Mouse (Mus musculus): Measurements from ENCODE around the gene Atxn7l1. TPM values are rescaled to one million over a fixed set of nuclear protein-coding genes. Genes with fewer than 3 reads are reported as not detected.
A peak's percentile ranks its signal among the peaks of the same experiment; 100 is the strongest.

The Atxn7l1 gene
- total RNA-seq, 1 experiment from 2014 or later: 29.1 TPM

DNA sequence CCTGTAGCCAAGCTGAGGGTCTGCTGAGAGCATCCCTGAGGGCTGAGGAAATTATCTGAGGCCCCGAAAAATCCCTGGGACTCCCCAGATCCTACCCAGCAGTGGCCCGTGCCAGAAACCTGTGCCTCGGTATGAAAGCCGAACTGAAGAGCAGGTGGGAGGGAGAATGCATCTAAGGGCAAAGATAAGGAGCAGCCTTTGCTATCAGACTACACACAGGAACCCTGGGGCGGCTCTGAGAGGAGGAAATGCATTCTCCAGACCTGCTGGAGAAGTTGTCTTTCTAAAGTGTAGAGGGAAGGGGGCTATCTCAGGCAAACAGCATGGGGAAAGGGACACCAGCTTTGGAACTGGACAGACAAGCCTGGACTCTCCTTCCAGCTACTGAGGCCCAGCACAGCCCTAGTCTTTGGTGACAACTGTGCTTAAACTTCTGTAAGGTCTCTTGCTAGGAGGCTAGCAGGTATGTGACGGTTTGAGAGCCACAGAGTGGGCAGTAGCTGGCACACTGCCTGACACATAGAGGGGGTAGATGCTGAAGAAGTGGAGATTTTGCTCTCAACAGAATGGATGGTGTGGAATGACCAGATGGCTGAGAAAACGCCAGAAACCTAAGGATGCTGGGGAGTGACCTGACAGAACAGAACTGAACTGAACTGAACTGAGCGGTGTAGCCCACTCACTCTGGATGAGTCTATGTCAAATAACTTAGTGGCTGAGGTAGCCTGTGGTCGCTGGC, 170.5 kb downstream of the Atxn7l1 start:
- ATAC-seq (replicated peaks in 1 of 2; ENCODE audit: insufficient read depth in 1 of 2, low FRiP score in 2 of 2, low TSS enrichment in 1 of 2, low read depth in 1 of 2, poor library complexity in 2 of 2, severe bottlenecking in 2 of 2): no peak

- no peak for ATAC-seq (replicated peaks in 1 of 2; ENCODE audit: insufficient read depth in 1 of 2, low FRiP score in 2 of 2, low TSS enrichment in 1 of 2, low read depth in 1 of 2, poor library complexity in 2 of 2, severe bottlenecking in 2 of 2)
Observed at GRCm38 (mm10) chr12:33322547-33322946, 175.1 kb downstream of the Atxn7l1 start.

DNA sequence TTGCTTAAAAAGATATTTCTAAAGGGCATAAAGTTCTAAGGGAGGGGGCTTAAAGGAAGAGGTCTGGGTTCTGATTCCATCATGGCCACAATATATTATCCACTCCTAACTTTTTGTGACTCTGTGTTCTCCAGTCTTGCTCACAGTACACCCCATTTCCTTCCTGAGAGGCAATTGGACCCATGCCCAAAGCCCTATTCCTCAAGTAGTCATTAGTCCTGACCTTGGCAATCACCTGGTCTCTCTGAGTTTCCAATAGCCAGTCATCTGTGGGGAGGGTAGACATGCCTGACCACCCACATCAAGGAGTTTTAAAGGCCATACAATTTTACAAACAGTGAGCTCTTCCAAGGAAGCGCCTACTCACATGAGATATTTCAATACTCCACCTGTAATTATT, 176.3 kb downstream of the Atxn7l1 start:
- ATAC-seq (replicated peaks in 1 of 2; ENCODE audit: insufficient read depth in 1 of 2, low FRiP score in 2 of 2, low TSS enrichment in 1 of 2, low read depth in 1 of 2, poor library complexity in 2 of 2, severe bottlenecking in 2 of 2): no peak

- ATAC-seq (replicated peaks in 1 of 2; ENCODE audit: insufficient read depth in 1 of 2, low FRiP score in 2 of 2, low TSS enrichment in 1 of 2, low read depth in 1 of 2, poor library complexity in 2 of 2, severe bottlenecking in 2 of 2): no peak
Observed at GRCm38 (mm10) chr12:33325424-33325823, 177.9 kb downstream of the Atxn7l1 start.

DNA sequence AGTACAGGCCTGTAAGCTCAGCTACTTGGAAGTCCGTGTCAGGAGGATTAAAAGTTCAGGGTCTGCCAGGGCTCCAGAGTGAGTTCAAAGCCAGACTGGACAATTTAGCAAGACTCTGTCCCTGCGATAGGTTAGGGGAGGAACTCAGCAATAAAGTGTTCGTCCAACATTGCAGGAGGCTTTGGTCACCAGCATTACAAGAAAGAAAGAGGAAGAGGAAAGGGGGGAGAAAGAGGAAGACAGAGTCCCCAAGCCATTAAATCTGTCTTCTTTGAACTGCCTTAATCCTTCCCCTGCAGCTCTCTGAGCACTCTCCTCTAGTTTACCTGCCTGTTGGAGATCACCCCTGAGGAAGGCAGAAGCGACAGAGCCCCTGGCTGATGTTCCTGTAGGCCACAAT, 184.6 kb downstream of the Atxn7l1 start:
- peak; percentile 38 to 51; a peak in 3 of 4 replicates for ATAC-seq (replicated peaks in 1 of 2; ENCODE audit: insufficient read depth in 1 of 2, low FRiP score in 2 of 2, low TSS enrichment in 1 of 2, low read depth in 1 of 2, poor library complexity in 2 of 2, severe bottlenecking in 2 of 2)

DNA sequence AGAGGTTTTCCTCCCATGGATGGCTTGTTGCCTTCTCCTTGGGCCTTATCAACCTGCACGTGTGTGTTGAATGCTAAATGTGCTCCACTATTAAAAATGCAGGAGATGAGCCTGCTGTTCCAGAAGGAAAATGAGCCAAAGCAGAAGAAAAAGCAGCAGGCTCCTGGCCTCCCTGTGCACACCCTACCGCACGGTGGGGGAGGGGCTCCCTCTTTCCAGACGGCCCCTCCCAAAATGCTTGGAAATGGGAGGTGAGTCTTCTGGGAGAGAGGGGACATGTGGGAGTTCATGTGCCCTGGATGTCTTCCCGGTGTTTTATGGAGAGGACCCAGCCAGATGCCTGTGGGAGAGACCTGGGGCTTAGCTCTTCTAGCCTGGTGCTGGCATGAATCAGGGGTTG, 185.3 kb downstream of the Atxn7l1 start:
- no peak for ATAC-seq (replicated peaks in 1 of 2; ENCODE audit: insufficient read depth in 1 of 2, low FRiP score in 2 of 2, low TSS enrichment in 1 of 2, low read depth in 1 of 2, poor library complexity in 2 of 2, severe bottlenecking in 2 of 2)

DNA sequence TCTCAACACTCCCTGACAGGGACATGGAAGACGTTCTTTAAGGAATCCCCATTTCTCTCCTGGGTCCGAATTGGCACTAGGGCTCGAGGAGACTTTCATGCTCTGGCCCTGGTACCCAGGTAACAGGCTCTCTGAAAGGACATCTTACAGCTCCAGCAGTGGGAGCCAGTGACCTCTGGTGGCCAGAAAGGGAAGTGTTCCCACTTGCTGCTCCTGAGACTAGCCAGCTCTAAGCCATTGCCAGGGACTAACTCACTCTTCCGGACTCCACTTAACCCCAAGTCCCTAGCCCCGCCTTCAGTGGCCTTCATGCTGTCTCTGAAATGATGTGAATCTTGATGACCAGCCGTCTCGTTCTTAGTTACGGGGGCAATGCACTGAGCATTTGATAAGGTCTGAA, 186.4 kb downstream of the Atxn7l1 start:
- peak in 1 of 2 experiments; percentile 71; a peak in 3 of 4 replicates for ATAC-seq (replicated peaks in 1 of 2; ENCODE audit: insufficient read depth in 1 of 2, low FRiP score in 2 of 2, low TSS enrichment in 1 of 2, low read depth in 1 of 2, poor library complexity in 2 of 2, severe bottlenecking in 2 of 2)

GRCm38 (mm10) chr12:33334511-33334910, 187.0 kb downstream of the Atxn7l1 start:
- no peak for ATAC-seq (replicated peaks in 1 of 2; ENCODE audit: insufficient read depth in 1 of 2, low FRiP score in 2 of 2, low TSS enrichment in 1 of 2, low read depth in 1 of 2, poor library complexity in 2 of 2, severe bottlenecking in 2 of 2)

GRCm38 (mm10) chr12:33334951-33335350, 187.5 kb downstream of the Atxn7l1 start:
- ATAC-seq (replicated peaks in 1 of 2; ENCODE audit: insufficient read depth in 1 of 2, low FRiP score in 2 of 2, low TSS enrichment in 1 of 2, low read depth in 1 of 2, poor library complexity in 2 of 2, severe bottlenecking in 2 of 2): no peak

GRCm38 (mm10) chr12:33335410-33335809, 187.9 kb downstream of the Atxn7l1 start:
- no peak for ATAC-seq (replicated peaks in 1 of 2; ENCODE audit: insufficient read depth in 1 of 2, low FRiP score in 2 of 2, low TSS enrichment in 1 of 2, low read depth in 1 of 2, poor library complexity in 2 of 2, severe bottlenecking in 2 of 2)

- ATAC-seq (replicated peaks in 1 of 2; ENCODE audit: insufficient read depth in 1 of 2, low FRiP score in 2 of 2, low TSS enrichment in 1 of 2, low read depth in 1 of 2, poor library complexity in 2 of 2, severe bottlenecking in 2 of 2): no peak
Observed at GRCm38 (mm10) chr12:33336561-33337125, 189.2 kb downstream of the Atxn7l1 start.

DNA sequence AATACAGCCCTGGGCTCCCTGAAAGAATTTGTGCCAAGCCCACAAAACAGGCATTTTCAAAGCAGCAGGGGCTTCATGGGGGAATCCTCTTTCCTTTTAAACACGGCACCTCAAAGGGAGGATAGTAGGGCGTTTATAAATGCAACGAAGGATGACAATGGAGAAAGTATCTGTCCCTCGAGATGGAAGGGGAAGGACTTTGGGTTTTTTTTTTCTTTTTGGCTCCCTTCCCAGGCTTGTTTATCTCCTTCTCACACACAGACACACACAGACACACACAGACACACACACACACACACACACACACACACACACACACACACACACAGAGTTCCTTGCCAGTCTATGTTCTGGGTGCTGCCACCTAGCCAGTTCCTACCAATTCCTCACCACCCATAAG, 189.8 kb downstream of the Atxn7l1 start:
- ATAC-seq (replicated peaks in 1 of 2; ENCODE audit: insufficient read depth in 1 of 2, low FRiP score in 2 of 2, low TSS enrichment in 1 of 2, low read depth in 1 of 2, poor library complexity in 2 of 2, severe bottlenecking in 2 of 2): no peak

- ATAC-seq (replicated peaks in 1 of 2; ENCODE audit: insufficient read depth in 1 of 2, low FRiP score in 2 of 2, low TSS enrichment in 1 of 2, low read depth in 1 of 2, poor library complexity in 2 of 2, severe bottlenecking in 2 of 2): no peak
Observed at GRCm38 (mm10) chr12:33338170-33338569, 190.7 kb downstream of the Atxn7l1 start.

DNA sequence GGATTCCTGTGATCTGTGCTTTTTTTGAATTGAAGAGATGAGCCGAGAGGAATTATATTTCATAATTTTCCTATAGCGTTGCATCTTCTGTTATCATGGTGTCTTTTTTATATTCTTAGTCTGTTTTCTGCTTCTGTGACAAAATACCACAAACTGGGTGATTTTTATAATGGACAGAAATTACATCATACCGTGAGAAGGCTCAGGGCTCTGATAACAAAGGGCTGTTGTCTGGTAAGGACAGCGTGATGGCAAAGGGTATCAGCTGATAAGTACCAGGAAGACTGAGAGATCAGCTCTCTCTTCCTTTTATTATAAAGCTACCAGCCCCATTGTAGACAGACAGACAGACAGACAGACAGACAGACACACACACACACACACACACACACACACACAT, 192.3 kb downstream of the Atxn7l1 start:
- no peak for ATAC-seq (replicated peaks in 1 of 2; ENCODE audit: insufficient read depth in 1 of 2, low FRiP score in 2 of 2, low TSS enrichment in 1 of 2, low read depth in 1 of 2, poor library complexity in 2 of 2, severe bottlenecking in 2 of 2)

DNA sequence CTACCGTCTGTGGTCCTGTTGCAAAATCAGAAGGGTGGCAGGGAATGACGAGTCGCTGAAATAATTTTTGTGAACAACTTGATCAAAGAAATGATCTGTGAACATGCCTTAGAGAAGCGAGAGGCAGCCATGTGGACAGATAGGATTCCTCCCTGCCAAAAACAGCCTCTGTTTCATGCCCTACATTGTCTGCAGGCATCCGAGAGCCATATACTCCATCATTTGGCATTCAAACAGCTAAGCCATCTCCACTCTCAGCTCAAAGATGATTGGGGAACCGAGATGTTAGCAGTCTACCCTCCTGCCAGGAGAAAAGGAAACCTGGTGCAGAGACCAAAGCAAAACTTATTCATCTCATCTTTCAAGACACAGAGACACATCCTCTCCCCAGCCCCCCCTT, 193.2 kb downstream of the Atxn7l1 start:
- no peak for ATAC-seq (replicated peaks in 1 of 2; ENCODE audit: insufficient read depth in 1 of 2, low FRiP score in 2 of 2, low TSS enrichment in 1 of 2, low read depth in 1 of 2, poor library complexity in 2 of 2, severe bottlenecking in 2 of 2)

DNA sequence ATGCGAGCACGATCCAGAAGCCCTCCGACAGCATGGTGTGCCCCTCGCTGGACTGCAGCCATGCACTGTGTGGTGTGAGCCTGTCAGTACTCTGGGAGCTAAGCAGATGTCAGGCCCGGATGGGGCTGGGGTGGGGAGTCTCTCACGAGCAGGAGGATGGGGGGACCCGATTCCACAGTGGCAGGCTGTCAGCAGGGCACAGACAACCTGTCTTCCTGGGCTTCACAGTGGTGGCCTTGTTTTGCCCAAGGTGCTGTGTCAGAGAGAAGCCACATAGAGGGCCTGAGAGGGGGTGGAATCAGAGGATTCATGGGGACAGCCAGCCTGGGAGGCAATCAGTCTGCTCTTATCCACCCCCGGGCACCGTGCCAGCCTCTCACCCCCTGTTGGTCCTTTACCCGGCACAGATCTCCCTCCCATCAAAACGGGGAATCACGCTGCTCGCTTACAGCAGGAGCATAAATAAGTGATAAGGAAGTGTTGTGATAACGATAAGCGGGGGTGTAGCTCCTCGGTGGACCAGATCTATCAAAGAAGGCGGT, 193.9 kb downstream of the Atxn7l1 start:
- ATAC-seq (replicated peaks in 1 of 2; ENCODE audit: insufficient read depth in 1 of 2, low FRiP score in 2 of 2, low TSS enrichment in 1 of 2, low read depth in 1 of 2, poor library complexity in 2 of 2, severe bottlenecking in 2 of 2): no peak

DNA sequence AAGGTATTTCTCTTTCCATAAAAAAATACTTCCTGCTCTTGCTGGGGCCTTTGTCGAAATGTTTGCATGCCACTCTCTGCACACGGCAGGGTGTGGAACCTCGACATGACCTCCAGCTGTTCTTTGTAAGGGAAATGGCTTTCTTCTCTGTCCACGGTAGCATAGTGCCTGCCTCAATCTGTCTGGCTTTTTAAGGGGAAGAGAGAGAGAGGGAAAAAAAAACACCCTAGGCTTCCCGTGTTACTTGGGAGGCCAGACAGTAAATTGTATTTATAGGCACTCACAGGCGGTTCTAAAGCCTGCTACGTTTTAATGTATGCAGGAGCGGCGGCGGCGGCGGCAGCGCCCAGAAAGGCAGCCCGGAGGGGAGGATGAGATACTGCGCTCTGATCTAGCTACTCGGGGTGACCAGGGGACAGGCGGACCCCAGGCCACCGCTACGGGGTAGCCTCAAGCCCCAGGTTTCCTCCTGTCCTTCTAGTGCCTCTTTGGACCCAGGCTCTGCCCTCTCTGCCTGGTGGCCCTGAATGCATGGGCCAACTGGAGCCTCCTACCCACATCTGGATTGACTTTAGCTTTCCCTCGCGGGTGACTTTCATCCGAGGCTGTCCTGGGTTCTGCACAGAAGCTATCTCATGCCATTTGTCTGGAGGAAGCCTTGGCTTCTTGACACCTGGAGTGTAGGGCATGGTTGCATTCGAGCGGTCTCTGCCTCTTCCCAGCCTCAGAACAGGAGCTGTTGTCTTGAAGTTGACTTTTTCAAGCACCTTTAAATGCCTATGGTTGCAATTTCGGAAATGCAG, 197.7 kb downstream of the Atxn7l1 start:
- no peak for ATAC-seq (replicated peaks in 1 of 2; ENCODE audit: insufficient read depth in 1 of 2, low FRiP score in 2 of 2, low TSS enrichment in 1 of 2, low read depth in 1 of 2, poor library complexity in 2 of 2, severe bottlenecking in 2 of 2)

DNA sequence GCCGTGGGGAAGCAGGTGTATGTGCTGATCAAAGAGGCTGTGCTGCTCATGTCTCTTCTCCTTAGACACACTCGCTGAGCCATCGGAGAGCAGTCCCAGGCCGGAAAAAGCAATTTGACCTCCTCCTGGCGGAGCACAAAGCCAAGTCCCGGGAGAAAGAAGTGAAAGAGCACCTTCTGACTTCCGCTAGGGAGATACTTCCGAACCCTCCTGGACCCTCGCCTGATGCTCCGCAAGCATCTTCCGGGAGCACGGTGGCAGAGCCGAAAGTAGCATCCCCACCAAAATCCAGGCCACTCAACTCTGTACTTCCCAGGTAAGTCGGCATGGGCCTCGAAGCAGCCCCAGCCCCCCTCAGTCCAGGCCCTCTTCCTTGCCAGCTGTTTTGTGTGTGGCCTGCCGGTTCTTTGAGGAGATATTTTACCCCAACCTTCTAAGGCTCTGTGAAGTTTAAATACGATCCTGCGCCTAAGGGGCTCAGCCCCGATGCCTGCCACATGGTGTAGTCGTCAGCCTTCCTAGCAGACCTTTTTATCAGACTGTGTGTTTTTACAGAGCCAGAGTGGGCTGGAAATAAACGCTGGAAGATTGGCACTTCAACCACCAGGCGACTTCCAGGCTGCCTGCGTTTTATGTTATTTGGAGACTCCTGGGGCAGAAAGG, 198.4 kb downstream of the Atxn7l1 start:
- no peak for ATAC-seq (replicated peaks in 1 of 2; ENCODE audit: insufficient read depth in 1 of 2, low FRiP score in 2 of 2, low TSS enrichment in 1 of 2, low read depth in 1 of 2, poor library complexity in 2 of 2, severe bottlenecking in 2 of 2)

All from hematopoietic stem cell, adult 5-6 weeks (primary cell).